In genomic region chr15:12118432-12119128, GRCm38 (mm10) we compare ENCODE assay signal across 8 mouse cellular contexts. TPM values are rescaled to one million over a fixed set of nuclear protein-coding genes. Genes with fewer than 3 reads are reported as not detected.
DNase-seq lines count a peak whose midpoint lies in the region; ATAC-seq and TF ChIP-seq lines count a peak whose summit lies in the region.

No protein-coding gene starts in this region.

- no peaks in the 10 kb centered on the region for H3K36me3 ChIP-seq in intestine, postnatal 0 days (ENCODE audit: control insufficient read depth, insufficient read depth)
- H3K36me3 ChIP-seq in lung, embryonic 15.5 days: no peaks in the 10 kb centered on the region

- DNase-seq in B cell, adult 2 months: peak; percentile 50 to 63
- peak; percentile 67 for DNase-seq in Muller cell, postnatal 12 days (ENCODE audit: inconsistent ontology term)
- DNase-seq in cerebellum, postnatal 10 days: peak; percentile 67 to 68
- DNase-seq in gastrocnemius, postnatal 14 days: peak; percentile 57
- DNase-seq in ovary, postnatal 14 days (ENCODE audit: low spot score): peak; percentile 51
- peak; percentile 65 for DNase-seq in thymus, postnatal 4 days

- H3K9me3 ChIP-seq in intestine, postnatal 0 days (ENCODE audit: control insufficient read depth): no peaks in the 10 kb centered on the region
- no peaks in the 10 kb centered on the region for H3K9me3 ChIP-seq in lung, embryonic 15.5 days

- H3K27ac ChIP-seq in intestine, postnatal 0 days (ENCODE audit: low read depth, low read length): peak overlapping the region; percentile 98
- H3K27ac ChIP-seq in lung, embryonic 15.5 days: peak overlapping the region; percentile 93

- WGBS in intestine, postnatal 0 days: under 1% methylated on average over 37 of the region's 61 CpGs
- 1% methylated on average over 60 of the region's 61 CpGs for WGBS in lung, embryonic 15.5 days

- H3K4me2 ChIP-seq in intestine, postnatal 0 days (replicated peaks; ENCODE audit: low read depth): peak overlapping the region; percentile 78
- peak overlapping the region; percentile 61 for H3K4me2 ChIP-seq in lung, embryonic 15.5 days

- TF ChIP-seq CTCF in intestine, postnatal 0 days (IDR thresholded peaks at IDR 0.05; ENCODE audit: low read depth): no peak

- no peaks in the 10 kb centered on the region for H3K4me1 ChIP-seq in intestine, postnatal 0 days (replicated peaks; ENCODE audit: control insufficient read depth, insufficient read depth, low read length)
- H3K4me1 ChIP-seq in lung, embryonic 15.5 days: peaks cover 19% of the 10 kb centered on the region; the same call in 1 of the 2 replicates

- H3K9ac ChIP-seq in intestine, postnatal 0 days (ENCODE audit: low read depth, low read length): peak overlapping the region; percentile 100
- peak overlapping the region; percentile 98 for H3K9ac ChIP-seq in lung, embryonic 15.5 days

- ATAC-seq in intestine, postnatal 0 days: peak; percentile 65
- ATAC-seq in lung, embryonic 15.5 days (ENCODE audit: borderline replicate concordance, extremely low read depth, low FRiP score, low TSS enrichment): peak; percentile 68

- intact Hi-C loops in gastrocnemius, postnatal 14 days (cut with DNase I; ENCODE audit: low total_unique reads): no loop called here

- H3K4me3 ChIP-seq in intestine, postnatal 0 days (ENCODE audit: low read depth, low read length): peak overlapping the region; percentile 99
- peak overlapping the region; percentile 96 for H3K4me3 ChIP-seq in lung, embryonic 15.5 days

- H3K27me3 ChIP-seq in intestine, postnatal 0 days (replicated peaks; ENCODE audit: control insufficient read depth, insufficient read depth, low read length): no peaks in the 10 kb centered on the region
- no peaks in the 10 kb centered on the region for H3K27me3 ChIP-seq in lung, embryonic 15.5 days

RNA-seq across cellular contexts. Expression of gene Zfr, which starts 0.9 kb away (rescaled TPM):
- 10 to 100 TPM; 52.1 to 58.4 TPM for total RNA-seq in gastrocnemius, postnatal 14 days (2021)
- polyA plus RNA-seq in intestine, postnatal 0 days (2015; fragmentation: Nextera tagmentation; extraction: Ambion mirVana): 47.9 and 52.1 TPM in 2 replicates
- polyA plus RNA-seq in lung, embryonic 15.5 days (2015; fragmentation: Nextera tagmentation; extraction: Ambion mirVana): 110 and 120 TPM in 2 replicates

Comparison
In these comparisons a context has a peak if more than half of its experiments do, and no peak if none do; other contexts are left out.
1. Peak in every context shown above with its lines: DNase-seq, ATAC-seq, H3K4me3 ChIP-seq and H3K27ac ChIP-seq.